Mouse (Mus musculus): ENCODE data around the gene Rgs7bp.
"Not testable (repeated sequence)": the region's sequence is repeated elsewhere in the genome, so short reads cannot be mapped to it uniquely, and the experiment has no call there.

DNA sequence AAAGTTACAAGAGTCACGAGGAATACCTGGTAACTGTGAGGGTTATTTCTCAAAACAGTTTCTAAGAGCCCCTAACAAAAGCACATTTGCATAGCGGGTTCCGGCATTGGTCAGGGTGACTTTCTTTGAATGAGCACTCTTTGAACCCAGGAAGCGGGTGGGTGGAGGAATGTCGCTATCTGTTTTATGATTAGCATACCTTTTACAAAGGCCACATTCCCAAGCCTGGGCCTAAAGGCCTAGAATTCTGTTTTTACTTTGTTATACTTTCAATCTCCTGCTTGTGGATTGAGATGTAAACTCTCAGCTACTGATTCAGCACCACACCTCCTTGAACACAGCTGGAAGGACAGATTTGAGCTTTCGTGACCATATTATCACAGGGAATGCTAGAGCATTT lies 138.0 kb downstream of the Rgs7bp start:
- not testable (repeated sequence) for TF ChIP-seq CTCF, POLR2A (IDR thresholded peaks at IDR 0.05; ENCODE audit: extremely low read depth, insufficient read depth, low read length)
